Mouse (Mus musculus): Measurements from ENCODE around the gene Reps2. TPM values are rescaled to one million over a fixed set of nuclear protein-coding genes. Genes with fewer than 3 reads are reported as not detected.

The Reps2 gene
- total RNA-seq, 2 experiments from 2014 or later, result 0.52 to 1.5 TPM

DNA sequence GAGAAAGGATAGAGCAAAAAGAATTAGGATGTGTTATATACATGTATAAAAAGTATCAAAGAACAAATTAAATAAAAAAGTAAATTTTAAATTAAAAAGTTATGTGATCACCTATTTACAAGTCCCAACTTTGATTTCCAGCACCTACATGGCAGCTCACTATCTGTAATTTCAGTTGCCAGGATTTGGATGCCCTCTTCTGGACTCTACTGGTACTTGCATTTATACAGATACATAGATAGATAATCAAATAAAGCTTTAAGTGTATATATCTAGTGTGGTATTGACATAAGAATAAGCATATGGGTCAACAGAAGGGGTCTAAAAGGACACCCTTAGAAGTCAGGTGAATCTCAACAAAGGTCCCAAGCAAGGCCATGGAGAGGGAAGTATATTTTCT lies 155.7 kb downstream of the Reps2 start:
- DNase-seq, result no peak

- no peak for DNase-seq
Measured at GRCm38 (mm10) chrX:162470213-162470612, 173.2 kb downstream of the Reps2 start.

GRCm38 (mm10) chrX:162462156-162462555 lies 181.3 kb downstream of the Reps2 start:
- no peak for DNase-seq

DNA sequence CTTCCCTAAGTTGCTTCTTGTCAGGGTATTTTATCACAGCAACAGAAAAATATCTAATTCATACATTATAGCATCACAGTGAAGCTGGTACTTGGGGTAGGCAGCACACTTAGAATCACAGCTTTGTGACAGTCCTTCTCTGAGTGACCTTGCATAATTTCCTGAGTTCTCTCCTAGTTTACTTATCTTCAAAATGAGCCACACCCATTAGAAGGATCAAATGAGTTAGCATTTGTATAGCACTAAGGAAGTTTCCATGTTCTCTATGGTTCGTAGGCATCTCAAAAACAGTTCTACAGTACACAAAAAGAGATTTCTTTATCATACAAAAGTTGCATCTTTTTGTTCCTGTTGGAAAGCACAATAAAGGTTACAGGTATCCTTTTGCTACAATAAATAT lies 187.0 kb downstream of the Reps2 start:
- no peak for DNase-seq

DNA sequence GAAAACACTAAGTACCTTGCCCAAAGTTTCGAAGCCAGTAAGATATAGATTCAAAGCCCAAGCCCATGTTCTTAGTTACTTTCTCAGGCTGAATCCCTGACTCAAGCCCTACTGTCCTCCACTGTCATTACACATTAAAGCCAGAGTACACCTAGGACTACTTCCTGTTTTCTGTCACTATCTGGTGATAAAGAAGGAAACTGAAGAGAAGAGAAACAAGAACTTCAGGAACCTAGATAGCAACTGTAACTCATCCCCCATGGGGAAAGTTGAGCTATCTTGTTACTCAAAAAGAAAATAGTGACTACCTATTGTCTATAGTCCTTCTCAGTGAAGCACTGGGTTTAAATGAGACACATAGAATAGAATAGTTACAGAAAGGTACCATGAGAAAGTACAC lies 188.1 kb downstream of the Reps2 start:
- DNase-seq, result no peak

DNA sequence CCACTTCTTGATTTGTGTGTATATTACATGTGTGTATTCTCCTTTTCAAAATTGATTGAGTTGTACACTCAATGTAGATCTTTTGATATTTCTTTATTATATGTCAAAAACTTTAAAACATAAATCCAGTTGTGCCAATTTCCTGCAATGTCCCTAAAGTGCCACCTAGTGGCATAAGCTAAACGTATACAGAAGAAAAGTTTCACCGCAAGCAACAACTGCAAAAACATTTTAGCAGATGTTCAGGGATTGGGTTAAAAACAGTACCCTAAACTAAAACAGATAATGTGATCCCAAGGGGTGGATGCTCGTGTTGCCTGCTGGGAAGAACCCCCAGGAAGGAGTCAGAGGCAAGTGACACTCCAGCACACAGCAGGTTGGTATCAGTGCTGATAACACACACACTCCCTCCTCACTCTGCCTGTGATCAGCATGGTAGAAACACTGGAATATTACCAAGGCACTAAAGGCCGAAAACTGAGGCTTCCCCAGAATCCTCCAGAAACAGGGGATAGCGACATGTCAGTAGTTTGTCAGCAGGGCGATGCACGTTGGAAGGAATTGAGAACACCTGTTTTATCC lies 189.5 kb downstream of the Reps2 start:
- DNase-seq, result no peak

- no peak for DNase-seq
Measured at GRCm38 (mm10) chrX:162452642-162453041, 190.8 kb downstream of the Reps2 start.

GRCm38 (mm10) chrX:162447974-162448373 lies 195.5 kb downstream of the Reps2 start:
- no peak for DNase-seq

- no peak for DNase-seq
Measured at GRCm38 (mm10) chrX:162446678-162447318, 196.7 kb downstream of the Reps2 start.

GRCm38 (mm10) chrX:162443387-162443786 lies 200.1 kb downstream of the Reps2 start:
- no peak for DNase-seq

- DNase-seq, result no peak
Measured at GRCm38 (mm10) chrX:162442970-162443369, 200.5 kb downstream of the Reps2 start.

DNA sequence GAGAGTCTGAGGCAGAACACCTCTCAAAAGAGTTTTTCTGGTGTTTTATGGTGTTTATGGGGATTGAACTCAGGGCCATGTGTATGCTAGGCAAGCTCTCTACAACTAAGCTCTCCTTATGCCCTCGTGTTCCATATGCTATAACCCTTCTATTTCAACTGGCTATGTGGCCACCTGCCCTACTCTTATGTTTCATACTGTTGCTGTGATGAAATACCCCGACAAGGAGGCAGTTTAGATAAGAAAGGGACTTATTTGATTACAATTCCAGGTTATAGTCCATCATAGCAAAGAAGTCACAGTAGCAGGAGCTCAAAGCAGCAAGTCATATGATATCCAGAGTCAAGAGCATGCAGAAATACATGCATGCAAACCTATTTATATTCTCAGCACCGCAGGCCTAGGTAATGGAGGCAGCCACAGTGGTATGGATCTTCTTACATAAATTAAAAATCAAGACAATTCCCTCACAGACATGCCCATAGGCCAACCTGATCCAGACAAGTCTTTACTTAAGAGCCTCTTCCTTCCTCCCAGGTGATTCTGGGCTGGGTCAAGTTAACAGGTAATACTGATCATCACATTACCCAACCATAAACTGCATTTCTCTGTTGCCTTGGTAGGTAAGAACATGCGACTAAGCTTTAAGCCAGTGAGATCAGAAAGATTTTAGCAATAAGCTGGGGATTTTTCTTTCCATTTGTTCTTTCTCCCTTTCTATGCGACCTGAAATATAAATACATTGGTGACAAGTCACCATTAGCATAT lies 210.5 kb downstream of the Reps2 start:
- DNase-seq, result no peak

DNA sequence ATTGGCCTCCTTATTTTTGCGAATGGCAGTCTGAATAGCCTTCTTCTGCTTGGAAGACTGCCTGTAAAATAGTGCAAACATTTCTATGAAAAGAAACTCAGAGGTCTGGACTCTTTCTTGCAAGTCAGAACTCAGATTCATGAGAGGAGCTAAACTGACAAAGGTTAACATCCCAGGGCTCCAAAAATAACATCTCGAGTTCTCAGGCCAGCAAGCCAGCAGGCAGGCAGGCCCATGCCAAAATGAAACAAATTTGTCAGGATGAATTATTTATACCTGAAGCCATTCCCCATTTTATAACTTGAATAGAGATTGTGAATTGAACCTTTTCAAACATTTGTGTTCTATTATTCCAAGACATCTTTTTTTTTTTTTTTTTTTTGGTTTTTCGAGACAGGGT lies 215.8 kb downstream of the Reps2 start:
- no peak for DNase-seq

DNA sequence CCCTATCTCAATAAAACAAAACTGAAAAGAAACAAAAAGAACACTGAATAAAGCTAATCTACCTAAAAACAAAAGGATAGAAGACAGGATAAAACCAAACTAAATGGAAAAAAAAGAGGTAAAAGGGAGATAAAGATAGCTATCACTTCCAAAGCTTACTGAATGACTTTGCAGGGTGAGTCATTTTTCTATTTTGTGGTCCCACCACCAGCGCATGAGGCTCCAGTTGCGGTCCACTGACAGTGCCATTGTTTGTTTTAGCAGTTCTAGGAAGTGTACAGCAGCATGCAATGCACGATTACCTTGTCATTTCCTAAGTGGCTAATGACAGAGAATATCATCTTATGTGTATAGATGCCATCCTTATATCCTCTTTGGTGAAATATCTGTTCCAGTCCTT lies 224.0 kb downstream of the Reps2 start:
- DNase-seq, result no peak

DNA sequence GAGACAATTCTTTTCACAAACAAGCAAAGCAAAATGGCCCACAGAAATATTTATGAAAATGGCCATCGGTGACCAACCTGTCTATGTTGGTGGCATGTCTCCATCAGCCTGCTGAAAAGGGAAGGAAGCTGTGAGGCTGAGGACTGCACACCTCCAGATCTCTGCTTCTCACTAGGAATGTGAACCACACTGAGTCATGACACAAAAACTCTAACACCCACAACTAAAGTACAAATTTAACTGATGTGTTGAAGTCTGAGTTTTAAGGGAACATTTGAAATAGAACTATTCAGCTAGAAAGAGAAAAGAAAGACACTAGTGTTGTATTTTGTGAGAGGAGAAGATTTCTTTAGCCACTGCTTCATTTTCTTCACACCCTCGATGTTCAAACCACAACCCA lies 230.3 kb downstream of the Reps2 start:
- no peak for DNase-seq

DNA sequence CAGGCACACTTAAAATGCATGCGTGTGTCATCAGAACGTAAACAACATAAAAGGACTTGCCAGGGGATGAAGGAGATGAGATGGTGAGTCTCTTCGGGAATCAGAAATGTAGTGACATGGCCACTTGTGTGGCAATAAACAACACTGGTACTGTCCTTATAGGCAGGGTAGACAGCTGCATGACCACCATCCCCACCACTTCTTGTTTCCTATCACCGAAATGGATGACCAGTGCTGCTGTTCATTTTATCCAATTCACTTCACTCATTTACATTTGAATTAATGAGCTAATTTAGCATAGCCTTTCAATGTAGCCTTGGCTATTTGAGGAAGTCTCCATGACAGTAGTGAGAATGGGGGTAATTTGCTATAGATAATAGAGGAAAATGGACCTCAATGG lies 236.2 kb downstream of the Reps2 start:
- DNase-seq, result no peak

DNA sequence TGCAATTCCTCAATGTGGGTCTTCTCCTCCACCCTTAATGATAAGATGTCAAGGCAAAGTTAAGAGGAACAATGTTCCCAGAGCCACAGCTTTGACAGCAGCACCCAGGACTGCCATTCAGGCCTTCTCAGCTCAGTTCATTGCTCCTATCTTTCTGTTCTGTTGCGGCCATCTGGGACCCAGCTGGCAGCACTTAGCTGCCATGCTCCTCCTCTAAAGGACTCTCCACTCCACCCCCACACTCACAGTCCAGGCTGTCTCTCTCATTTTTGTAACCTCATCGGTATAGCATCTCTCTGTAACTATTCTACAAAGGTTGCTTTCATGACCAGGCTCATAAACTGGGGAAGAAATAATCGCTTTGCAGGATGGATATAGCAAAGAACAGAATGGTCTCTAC lies 241.0 kb downstream of the Reps2 start:
- DNase-seq, result peak; percentile 11

DNA sequence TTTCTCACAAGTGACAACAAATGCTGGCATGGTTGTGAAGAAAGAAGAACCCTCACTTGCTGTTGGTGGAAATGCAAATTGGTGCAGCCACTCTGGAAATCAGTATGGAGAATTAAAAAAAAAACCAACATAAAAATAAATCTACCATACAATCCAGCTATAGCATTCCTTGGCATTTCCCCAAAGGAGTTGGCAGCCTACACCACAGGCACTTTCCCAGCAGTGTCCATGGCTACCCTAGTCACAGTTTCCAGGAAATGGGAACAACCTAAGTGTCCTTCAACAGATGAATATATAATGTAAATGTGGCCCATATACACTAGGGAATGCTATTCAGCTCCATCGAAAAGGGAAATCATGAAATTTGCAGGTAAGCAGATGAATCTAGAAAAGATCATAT lies 262.7 kb downstream of the Reps2 start:
- no peak for DNase-seq

DNA sequence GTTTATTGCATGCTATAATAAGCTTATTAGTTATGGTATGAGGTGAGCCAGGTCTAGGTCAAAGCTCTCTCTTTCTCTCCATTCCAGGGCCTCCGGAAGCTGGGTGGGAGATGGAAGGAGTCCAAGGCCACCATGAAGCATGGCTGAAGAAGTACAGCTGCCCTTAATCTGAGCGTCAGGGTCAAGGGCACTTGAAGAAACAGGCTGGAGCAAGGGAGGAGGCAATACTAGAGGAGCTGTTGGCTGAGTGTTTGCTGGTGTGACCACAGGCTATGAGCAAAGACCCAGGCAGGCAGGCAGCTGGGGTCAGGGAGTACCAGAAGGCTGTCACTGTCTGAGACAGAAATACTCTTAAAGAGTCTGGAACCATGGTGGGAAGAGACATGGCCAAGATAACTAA lies 280.2 kb downstream of the Reps2 start:
- DNase-seq, result no peak

Other genes with a start within 250 kb of the Reps2 start
- gene Rbbp7, start 116.8 kb upstream of the Reps2 start, total RNA-seq (2021), result 100 to 1,000 TPM; 246 to 256 TPM
- 1 to 10 TPM; 9.0 TPM for gene Txlng, start 185.8 kb upstream of the Reps2 start, total RNA-seq (2021)
- 10 to 100 TPM; 34.6 to 34.8 TPM for gene Syap1, start 244.8 kb upstream of the Reps2 start, total RNA-seq (2021)

All from heart, postnatal 4 days (tissue).